Mouse (Mus musculus): ENCODE data around the gene Cd28.
"Not testable (repeated sequence)": the region's sequence is repeated elsewhere in the genome, so short reads cannot be mapped to it uniquely, and the experiment has no call there.

GRCm38 (mm10) chr1:60818491-60818890, 101.9 kb downstream of the Cd28 start:
- not testable (repeated sequence) for TF ChIP-seq POLR2A (IDR thresholded peaks at IDR 0.05; ENCODE audit: low read depth, low read length); CTCF (IDR thresholded peaks at IDR 0.05; ENCODE audit: borderline replicate concordance, insufficient read depth, low read length)
